19 mouse cellular contexts compared by ENCODE assay signal in the genomic region with DNA sequence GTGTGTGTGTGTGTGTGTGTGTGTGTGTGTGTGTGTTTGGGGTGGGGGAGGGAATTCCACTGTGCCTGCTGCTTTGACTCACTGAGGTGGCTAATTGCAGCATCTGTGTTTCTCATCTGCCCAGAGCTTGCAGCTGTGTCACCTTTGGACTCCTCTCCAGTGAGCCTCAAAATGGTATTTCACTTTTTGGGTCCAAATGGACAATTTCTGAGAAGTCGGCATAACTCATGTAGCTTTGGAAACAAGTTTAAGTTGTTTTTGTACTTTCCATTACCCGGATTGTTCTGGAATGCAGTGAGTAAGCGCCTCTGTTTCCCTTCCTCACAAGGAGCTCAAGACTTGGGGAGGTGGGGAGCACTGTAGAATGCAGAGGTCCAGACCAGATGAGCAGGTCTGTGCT.
DNase-seq lines count a peak whose midpoint lies in the region; ATAC-seq and TF ChIP-seq lines count a peak whose summit lies in the region.
"Had no signal": no experiment of that assay in that cellular context is flagged by ENCODE, and none has a peak within 500 bp of the region (broad histone marks: within the 10 kb centered on the region; RNA-seq: fewer than 3 reads in every experiment).

No protein-coding gene starts in this region.

- no peak for TF ChIP-seq CTCF in embryonic fibroblast, embryonic 13.5 days (IDR thresholded peaks at IDR 0.05; ENCODE audit: borderline replicate concordance, insufficient read depth, low read length)

- no peak for TF ChIP-seq POLR2A in embryonic fibroblast, embryonic 13.5 days (IDR thresholded peaks at IDR 0.05; ENCODE audit: low read depth, low read length)

- peak; percentile 11 for DNase-seq in kidney, adult 9 months
- DNase-seq in kidney, adult 11 months = no peak
- DNase-seq in mesoderm, embryonic 11.5 days (ENCODE audit: low read depth, low spot score) = peak; percentile 19
- no peak for DNase-seq in hindbrain, embryonic 10.5 days (ENCODE audit: low spot score)
- DNase-seq: adrenal gland, adult 8-10 months; adrenal gland, postnatal 36 days; cerebellum, adult 2 months; cerebellum, postnatal 10 days; embryo, embryonic 11 days; heart, adult 18-20 months; heart, postnatal 10 days had no signal

- peak overlapping the region; percentile 34 for H3K27ac ChIP-seq in embryonic fibroblast, embryonic 13.5 days (ENCODE audit: insufficient read depth, low read length)
- peak overlapping the region; percentile 23; the same call in 1 of the 2 replicates for H3K27ac ChIP-seq in limb, embryonic 12.5 days
- no peak overlapping the region for H3K27ac ChIP-seq in hindbrain, embryonic 10.5 days
- H3K27ac ChIP-seq: embryonic facial prominence, embryonic 12.5 days; forebrain, embryonic 10.5 days; heart, embryonic 10.5 days; hindbrain, embryonic 14.5 days had no signal

- H3K4me3 ChIP-seq in embryonic fibroblast, embryonic 13.5 days (ENCODE audit: insufficient read depth, low read length) = no peak overlapping the region
- H3K4me3 ChIP-seq in limb, embryonic 12.5 days (replicated peaks) = no peak overlapping the region
- no peak overlapping the region for H3K4me3 ChIP-seq in hindbrain, embryonic 10.5 days
- H3K4me3 ChIP-seq: embryonic facial prominence, embryonic 12.5 days; forebrain, embryonic 10.5 days; heart, embryonic 10.5 days had no signal

- no peaks in the 10 kb centered on the region for H3K9me3 ChIP-seq in limb, embryonic 12.5 days
- H3K9me3 ChIP-seq in hindbrain, embryonic 10.5 days = no peaks in the 10 kb centered on the region
- H3K9me3 ChIP-seq: embryonic facial prominence, embryonic 12.5 days; forebrain, embryonic 10.5 days; heart, embryonic 10.5 days had no signal

- peaks cover 9% of the 10 kb centered on the region; the same call in 1 of the 2 replicates for H3K4me1 ChIP-seq in embryonic fibroblast, embryonic 13.5 days (ENCODE audit: control insufficient read depth, insufficient read depth, low read length)
- peaks cover 11% of the 10 kb centered on the region; the same call in 1 of the 2 replicates for H3K4me1 ChIP-seq in limb, embryonic 12.5 days (replicated peaks)
- H3K4me1 ChIP-seq in hindbrain, embryonic 10.5 days (replicated peaks) = no peaks in the 10 kb centered on the region; the same call in 1 of the 2 replicates
- H3K4me1 ChIP-seq: embryonic facial prominence, embryonic 12.5 days; forebrain, embryonic 10.5 days; heart, embryonic 10.5 days had no signal

- peaks cover 29% of the 10 kb centered on the region for H3K27me3 ChIP-seq in limb, embryonic 12.5 days
- no peaks in the 10 kb centered on the region for H3K27me3 ChIP-seq in hindbrain, embryonic 10.5 days (ENCODE audit: insufficient read depth, poor library complexity, severe bottlenecking)
- H3K27me3 ChIP-seq: embryonic facial prominence, embryonic 12.5 days had no signal

- no peaks in the 10 kb centered on the region for H3K36me3 ChIP-seq in limb, embryonic 12.5 days
- H3K36me3 ChIP-seq in hindbrain, embryonic 10.5 days = no peaks in the 10 kb centered on the region
- H3K36me3 ChIP-seq: embryonic facial prominence, embryonic 12.5 days; forebrain, embryonic 10.5 days; heart, embryonic 10.5 days had no signal

- 67% methylated on average over 3 of the region's 3 CpGs for WGBS in limb, embryonic 12.5 days
- WGBS in hindbrain, embryonic 10.5 days = 81% methylated on average over 3 of the region's 3 CpGs

- no peak for ATAC-seq in limb, embryonic 12.5 days (ENCODE audit: insufficient number of reproducible peaks, insufficient read depth, low FRiP score, low TSS enrichment, low read depth)
- no peak for ATAC-seq in erythroid progenitor cell, adult 5-6 weeks (replicated peaks; ENCODE audit: low FRiP score, poor library complexity, severe bottlenecking)
- ATAC-seq: forebrain, embryonic 14.5 days had no signal

- no peak overlapping the region for H3K4me2 ChIP-seq in limb, embryonic 12.5 days
- H3K4me2 ChIP-seq: embryonic facial prominence, embryonic 12.5 days; hindbrain, embryonic 14.5 days had no signal

- no peak overlapping the region for H3K9ac ChIP-seq in limb, embryonic 12.5 days (replicated peaks)
- H3K9ac ChIP-seq: embryonic facial prominence, embryonic 12.5 days; hindbrain, embryonic 14.5 days had no signal

Comparison
In these comparisons a context has a peak if more than half of its experiments do, and no peak if none do; other contexts are left out.
1. DNase-seq: peak in kidney, adult 9 months (single experiment) and mesoderm, embryonic 11.5 days (single experiment); none in kidney, adult 11 months (single experiment) and hindbrain, embryonic 10.5 days (single experiment).